Mouse (Mus musculus) spleen, postnatal 36 days (tissue): ENCODE measurements around the gene AC124502.3.
"Not testable (repeated sequence)": the region's sequence is repeated elsewhere in the genome, so short reads cannot be mapped to it uniquely, and the experiment has no call there.

Experiments used
- DNase-seq, 2 experiments: peaks; one replicate each; pipeline ENCODE4 v3.0.0; 2022; ENCODE audit warnings: low spot score in 2 of 2, mixed read lengths in 1 of 2

The AC124502.3 gene

DNA sequence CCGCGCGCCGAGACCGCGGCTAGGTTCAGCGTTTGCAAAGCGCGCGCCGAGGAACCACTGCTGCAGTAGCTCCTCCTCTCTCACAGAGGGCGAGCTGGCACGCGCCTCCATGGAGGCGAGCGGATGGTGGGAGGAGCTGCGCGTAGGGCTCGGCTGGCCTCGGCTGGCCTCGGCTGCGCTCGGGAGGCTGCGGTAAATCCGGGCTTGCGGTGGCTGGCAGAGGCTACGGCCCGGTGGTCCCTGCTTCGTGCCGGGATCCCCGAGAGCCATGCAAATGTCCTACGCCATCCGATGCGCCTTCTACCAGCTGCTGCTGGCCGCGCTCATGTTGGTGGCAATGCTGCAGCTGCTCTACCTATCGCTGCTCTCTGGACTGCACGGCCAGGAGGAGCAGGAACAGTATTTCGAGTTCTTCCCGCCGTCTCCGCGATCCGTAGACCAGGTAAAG is at the start of gene AC124502.3, which contains the start of gene B4gat1:
TSS of gene AC124502.3 (plus strand) at position 183 of the 448 bp plus-strand sequence.
TSS of gene B4gat1 (plus strand) at position 118 of the 448 bp plus-strand sequence.
- DNase-seq, result peak; percentile 85 to 86

GRCm38 (mm10) chr19:4989013-4989412 is 49.7 kb upstream of the AC124502.3 start:
- DNase-seq, result peak; percentile 42 to 67

DNA sequence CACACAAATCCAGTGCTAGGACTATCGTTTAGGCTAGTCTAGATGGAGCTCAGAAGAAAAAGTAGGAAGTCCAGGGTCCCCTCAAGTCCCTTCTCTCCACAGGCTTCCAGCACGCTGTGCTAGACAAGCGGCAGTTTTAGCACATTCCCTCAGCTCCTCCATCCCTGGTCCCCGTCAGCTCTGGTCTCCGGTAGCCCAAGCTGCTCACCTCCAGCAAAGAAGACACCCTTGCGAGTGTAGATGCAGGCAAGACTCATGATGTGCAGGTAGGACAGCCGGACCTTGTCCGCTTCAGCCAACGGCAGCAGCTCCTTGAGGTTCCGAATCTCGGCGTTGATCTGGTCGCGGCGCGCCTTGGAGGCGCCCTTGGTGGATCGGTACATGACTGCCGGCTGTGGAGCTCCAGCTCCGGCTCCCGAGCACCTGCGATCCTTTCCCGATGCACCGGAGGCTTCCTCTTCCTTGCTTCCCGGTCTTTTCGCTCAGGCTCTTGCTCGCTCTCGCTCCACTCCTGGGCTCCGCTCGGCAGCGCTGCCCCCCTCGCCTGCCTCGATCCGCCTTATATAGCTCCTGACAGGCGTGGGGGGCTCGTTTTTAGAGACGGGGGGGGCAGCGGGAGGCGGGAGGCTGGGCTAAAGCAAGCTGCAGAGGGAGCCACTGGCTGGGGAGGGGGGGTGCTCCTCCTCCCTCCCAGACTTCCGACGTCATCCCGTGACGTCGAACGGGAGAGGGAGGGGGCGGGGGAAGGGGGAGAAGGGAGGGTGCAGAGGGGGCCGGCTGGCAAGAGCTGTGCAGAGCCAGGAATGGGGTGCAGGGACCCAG is 49.0 kb upstream of the AC124502.3 start:
- DNase-seq, result no peak

DNA sequence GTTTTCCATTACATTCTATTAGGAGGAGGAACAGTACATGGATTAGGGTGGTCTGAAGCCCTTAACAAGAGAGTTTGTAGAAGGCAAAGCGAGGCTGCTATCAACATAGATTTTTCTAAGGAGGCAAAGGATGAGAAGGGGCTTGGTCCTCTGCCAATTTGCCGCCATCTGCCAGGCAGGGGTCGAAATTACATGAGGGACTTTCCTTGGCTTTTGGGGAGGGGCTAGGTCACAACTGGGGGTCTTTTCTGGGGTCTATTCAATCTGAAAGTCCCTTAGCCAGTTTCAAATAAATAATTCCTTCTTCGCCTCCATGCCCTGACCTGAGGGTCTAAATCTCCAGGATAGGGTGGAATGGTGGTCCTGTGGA is 48.5 kb upstream of the AC124502.3 start, which contains the start of gene Npas4:
TSS of gene Npas4 (minus strand) at position 61 of the 370 bp plus-strand sequence.
- no peak for DNase-seq

DNA sequence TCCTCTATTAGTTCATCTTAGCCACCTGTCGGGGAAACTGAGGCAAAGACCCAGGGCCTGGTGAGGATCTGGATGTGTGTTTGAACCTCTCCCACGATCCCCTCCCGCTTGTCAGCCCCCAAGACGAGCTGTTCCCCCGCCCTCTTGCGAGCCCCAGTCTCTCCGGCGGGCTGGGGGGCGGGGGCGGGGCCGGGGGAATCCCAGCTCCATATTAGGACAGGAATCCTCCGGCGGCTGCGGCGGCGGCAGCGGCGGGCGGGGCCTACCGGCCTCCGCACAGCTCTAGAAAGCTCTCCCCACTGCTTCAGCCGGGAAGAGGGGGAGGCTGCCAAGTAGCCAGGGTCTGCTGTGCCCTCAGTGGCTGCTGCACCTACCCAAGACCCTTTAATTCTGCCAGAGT is 48.0 kb upstream of the AC124502.3 start:
- no peak for DNase-seq

DNA sequence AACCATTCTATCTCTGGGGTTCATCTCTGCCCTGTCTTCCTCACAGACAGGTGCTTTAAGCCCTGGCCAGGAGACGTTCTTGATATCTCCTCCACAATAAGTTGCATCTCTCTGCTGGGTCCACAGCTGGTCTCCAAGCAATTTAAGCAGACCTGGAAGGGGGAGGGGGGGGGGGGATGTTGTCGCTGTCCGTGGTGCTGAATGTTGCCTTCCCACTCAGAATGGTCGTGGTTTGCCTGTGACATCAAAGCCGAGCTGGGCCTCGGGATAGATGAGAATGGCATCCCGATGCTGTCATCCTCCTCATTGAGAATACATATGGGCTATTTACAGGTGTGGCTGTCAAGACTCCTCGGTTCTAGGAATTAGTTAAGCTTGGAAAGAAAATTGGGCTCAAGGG is 46.3 kb upstream of the AC124502.3 start:
- DNase-seq, result no peak

DNA sequence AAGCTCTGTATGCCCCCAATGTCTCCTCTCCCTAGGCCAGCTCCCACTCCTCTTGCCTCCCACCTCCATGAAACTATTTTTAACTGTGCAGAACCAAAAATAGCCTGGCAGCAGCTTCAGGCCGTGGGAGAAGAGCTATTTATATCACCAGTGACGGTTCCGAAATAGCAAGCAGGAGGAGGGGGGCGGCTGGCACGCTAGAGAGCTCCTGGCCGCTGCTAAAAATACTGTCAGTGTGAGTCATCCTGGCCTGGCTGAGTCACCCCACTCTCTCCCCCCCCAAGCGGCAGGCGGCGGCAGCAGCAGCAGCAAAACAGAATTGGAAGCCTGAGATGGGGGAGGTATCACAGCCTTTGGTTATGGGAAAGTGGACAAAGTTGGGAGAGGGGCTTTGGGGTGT is 45.8 kb upstream of the AC124502.3 start:
- DNase-seq, result no peak

DNA sequence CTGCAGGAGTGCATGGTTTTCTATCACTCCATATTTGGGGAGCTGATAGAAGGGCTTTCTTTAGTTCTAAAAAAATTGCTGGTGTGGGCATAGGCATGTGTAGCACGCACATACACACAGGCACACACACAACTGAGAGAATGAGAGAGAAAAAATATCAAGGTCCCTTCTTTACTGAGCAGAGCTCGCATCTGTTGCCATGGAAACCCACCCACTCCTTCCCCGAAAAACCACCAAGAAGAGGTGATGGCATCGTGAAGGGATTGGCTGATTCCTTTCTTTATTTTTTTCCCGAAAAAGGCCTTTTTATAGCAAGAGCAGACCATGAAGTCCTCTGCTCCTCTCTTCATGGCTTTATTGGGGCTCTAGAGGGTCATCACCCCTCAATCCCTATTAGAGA is 44.6 kb upstream of the AC124502.3 start:
- no peak for DNase-seq

GRCm38 (mm10) chr19:4999445-5000140 is 39.1 kb upstream of the AC124502.3 start:
- DNase-seq, result no peak

GRCm38 (mm10) chr19:5001666-5002406 is 36.9 kb upstream of the AC124502.3 start:
- peak; percentile 60 for DNase-seq

DNA sequence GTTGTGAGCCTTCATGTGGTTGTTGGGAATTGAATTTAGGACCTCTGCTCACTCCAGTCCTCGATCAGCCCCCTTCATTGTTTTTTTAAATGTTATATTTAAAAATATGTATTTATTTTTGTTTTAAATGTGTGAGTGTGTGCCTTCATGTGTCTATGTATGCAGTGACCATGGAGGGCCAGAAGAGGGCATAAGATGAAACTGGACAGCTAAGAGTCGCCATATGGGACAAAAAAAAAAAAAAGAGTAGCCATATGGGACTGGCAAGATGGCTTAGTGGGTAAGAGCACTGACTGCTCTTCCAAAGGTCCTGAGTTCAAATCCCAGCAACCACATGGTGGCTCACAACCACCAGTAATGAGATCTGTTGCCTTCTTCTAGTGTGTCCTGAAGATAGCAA is 35.0 kb upstream of the AC124502.3 start:
- DNase-seq, result not testable (repeated sequence)

GRCm38 (mm10) chr19:5004925-5005324 is 33.8 kb upstream of the AC124502.3 start:
- no peak for DNase-seq

GRCm38 (mm10) chr19:5013138-5013537 is 25.6 kb upstream of the AC124502.3 start:
- DNase-seq, result no peak

DNA sequence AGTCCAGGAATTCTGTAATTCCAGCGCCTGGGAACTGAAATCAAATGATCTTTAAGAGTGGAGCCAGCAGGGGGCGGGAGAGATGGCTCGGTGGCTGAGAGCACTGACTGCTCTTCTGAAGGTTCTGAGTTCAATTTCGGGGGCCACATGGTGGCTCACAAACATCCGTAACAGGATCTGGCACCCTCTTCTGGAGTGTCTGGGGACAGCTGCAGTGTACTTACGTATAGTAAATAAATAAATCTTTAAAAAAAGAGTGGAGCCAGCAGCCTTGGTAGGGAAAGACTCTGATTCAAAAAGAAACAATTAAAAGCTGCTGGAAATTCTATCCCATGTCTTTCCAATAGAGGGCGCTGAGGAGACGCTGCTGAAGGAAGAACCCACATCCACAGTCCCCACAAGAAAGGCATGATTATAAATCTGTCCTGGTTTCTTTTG is 23.7 kb upstream of the AC124502.3 start:
- DNase-seq, result peak in 1 of 2 experiments; percentile 20

- no peak for DNase-seq
These were observed 22.4 kb upstream of the AC124502.3 start for GRCm38 (mm10) chr19:5016221-5016742.

GRCm38 (mm10) chr19:5016782-5017181 is 21.9 kb upstream of the AC124502.3 start:
- peak; percentile 59 for DNase-seq

DNA sequence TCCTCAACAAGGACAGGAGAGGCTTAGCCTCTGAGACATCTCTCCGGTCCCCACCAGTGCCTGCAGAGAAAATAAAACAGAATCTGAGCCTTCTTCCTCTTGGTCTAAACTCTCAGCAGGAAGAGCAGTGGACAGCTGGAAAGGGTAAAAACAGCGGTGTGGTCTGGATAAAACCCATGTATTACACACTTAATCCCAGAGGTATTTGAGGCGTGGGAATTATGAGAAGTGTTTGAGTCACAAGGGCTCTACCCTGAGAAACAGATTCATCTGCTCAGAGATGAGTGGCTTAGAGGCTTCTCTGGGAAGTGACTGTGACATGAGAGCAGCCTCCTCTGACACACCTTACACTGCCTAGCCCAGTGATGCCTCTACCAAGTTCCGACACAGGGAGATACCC is 21.1 kb upstream of the AC124502.3 start:
- no peak for DNase-seq

GRCm38 (mm10) chr19:5018191-5018590 is 20.5 kb upstream of the AC124502.3 start:
- DNase-seq, result no peak

- no peak for DNase-seq
These were observed 17.3 kb upstream of the AC124502.3 start for GRCm38 (mm10) chr19:5021416-5021815.

DNA sequence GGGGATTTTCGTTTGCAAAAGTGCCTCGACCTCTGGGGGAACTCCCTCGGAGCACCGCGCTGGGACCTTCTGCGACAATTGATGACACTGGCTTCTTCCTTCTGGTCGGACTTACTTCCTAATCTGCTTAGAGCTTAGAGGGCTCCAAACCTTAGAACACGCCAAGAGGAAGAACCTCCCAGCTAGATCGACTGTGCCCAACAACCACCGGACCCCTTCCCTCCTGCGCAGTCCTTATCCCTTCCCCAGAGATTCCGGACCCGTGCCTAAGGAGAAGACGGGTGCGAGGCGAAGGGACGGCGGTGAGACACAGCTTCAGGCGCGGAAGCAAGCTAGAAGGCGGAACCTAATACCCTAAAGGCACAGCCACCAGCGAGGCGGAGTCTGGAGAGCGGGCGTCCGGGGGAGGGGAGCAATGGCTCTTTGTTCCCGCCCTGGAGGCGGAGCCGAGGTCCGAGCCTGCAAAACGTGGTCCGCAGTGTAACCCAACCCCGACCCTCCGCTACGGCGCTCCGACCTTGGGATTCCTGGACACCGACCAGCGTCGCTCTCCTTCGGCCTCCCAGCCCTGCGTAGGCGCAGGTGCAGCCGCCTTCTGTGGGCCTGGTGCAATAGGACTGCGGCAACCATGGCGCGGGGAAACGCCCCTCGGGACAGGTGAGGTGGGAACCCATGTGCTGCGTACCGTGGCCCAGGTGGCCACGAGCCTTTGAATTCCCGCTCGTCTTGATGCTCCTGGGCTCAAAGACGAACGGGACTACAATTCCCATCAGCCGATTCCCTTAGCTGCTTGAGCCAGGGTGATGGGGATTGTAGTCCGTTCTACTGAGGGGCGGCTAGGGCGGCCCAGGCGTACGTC is 14.8 kb upstream of the AC124502.3 start, which contains the start of gene Slc29a2:
TSS of gene Slc29a2 (plus strand) at position 240 of the 859 bp plus-strand sequence.
- peak; percentile 92 to 93 for DNase-seq

- DNase-seq, result no peak
These were observed 12.6 kb upstream of the AC124502.3 start for GRCm38 (mm10) chr19:5026111-5026510.
